Mouse (Mus musculus) testis, postnatal 10 days (tissue): ENCODE measurements at regions not wholly inside any gene's neighbourhood (a gene's known extent, or its start where the extent isn't known, plus 50 kb on each side); places are given as distances from the start of the nearest gene placed in this dataset.
"Not testable (repeated sequence)": the region's sequence is repeated elsewhere in the genome, so short reads cannot be mapped to it uniquely, and the experiment has no call there.

ENCODE experiments used
- DNase-seq: peaks from one replicate; pipeline ENCODE4 v3.0.0; 2021; ENCODE audit warnings: low spot score

DNA sequence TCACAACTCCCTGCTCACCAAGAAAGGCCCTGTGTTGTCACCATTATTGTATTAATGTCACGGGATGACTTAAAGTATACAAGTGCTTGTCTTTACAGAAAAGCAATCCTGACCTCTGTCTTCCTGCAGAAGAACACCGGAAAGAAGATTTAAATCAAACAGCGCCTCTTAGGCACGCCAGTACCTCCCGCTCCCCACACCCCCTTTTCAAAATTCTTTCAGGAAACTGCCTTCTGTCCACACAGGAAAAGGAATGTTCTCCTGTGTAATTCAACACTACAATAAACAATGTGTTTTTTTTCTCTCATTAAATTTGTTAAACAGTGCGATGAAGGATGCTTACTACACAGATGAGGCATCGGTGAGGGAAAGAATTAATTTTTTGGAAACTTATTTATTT is 112.6 kb upstream of the Stt3b start:
- DNase-seq = no peak

DNA sequence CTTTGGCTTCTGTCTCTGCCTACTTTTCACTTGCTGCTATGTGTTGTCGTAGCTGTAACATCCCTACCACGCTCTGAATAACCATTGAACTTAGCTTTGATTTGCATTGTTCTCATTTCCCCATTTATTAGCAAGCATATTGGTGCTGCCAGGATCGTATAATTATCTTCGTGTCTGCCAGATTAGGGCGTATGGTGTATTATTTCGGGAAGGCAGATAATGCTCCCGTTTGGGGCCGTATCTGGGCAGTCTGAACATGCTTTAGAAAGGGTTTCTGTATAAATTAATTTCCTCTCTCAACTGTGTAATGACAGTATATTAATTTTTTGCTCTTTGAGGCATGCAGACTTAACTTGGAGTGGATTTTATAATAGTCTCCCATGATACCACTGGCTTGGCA is 116.5 kb upstream of the Stt3b start:
- no peak for DNase-seq

DNA sequence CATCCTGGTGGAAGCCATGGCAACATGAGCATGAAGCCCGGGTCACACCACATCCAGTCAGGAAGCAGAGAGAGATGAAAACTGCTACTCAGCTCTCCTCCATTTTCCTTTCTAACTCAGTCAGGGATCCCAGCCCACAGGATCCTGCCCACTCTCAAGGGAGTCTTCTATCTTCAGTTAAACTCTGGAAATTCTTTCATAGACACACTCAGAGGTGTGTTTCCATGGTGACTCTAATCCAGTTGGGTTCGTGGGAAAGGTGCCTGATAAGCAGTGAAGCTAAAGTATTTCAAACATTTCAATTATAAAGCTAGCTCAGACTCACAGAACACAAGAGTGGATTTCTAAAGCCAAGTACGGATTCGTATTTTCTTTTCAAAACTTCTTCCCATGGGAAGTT is 120.0 kb upstream of the Stt3b start:
- DNase-seq = no peak

DNA sequence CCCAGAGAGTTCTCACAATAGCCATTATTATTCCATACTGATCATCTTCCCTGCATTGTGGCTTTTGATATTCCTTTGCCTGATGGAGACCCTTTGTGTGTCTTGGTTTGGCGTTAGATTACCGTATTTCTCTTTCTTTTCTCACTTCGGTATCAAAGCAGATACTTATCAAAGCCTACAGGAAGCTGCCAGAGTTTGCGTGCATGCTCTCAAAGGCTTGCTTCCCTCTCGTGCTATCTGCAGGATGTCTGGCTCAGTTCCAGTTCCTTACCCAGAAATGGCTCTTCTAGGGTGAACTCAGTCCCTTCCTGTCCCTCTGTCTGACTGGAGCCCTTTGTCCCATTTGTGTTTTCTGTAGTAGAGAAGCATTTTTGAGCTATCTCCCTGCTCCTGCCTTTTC is 124.5 kb upstream of the Stt3b start:
- no peak for DNase-seq

DNA sequence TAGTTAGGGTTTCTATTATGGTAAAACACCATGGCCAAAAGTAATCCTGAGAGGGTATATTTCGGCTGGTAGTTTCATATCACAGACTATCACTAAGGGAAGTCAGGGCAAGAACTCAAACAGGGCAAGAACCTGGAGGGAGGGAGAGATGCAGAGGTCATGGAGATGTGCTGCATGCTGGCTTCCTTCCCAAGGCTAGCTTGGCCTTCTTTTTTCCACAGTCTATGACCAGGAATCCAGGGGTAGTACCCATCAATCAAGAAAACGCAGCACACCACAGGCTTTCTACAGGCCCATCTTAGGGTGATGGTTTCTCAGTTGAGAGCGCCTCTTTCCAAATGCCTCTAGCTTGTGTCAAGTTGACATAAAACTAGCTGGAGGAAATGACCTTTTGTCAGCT is 126.1 kb upstream of the Stt3b start:
- DNase-seq = no peak

DNA sequence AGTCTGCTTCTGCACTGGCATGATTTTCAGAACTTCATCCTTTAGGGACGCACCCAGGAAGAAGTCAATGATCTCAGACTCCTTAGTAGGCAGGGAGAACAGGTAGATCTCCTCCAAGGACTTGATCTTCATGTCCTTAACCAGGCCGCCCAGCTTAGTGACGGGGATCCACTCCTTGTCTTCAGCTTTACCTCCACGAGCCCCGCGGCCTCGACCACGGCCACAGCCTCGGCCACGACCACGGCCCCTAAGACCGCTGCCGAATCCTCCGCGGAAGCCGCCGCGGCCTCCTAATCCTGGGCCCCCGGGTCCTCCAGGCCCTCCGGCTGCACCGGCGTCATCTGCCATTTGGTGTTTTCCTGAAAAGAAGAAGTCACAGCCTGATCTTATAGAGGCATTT is 128.0 kb upstream of the Stt3b start:
- DNase-seq = not testable (repeated sequence)

DNA sequence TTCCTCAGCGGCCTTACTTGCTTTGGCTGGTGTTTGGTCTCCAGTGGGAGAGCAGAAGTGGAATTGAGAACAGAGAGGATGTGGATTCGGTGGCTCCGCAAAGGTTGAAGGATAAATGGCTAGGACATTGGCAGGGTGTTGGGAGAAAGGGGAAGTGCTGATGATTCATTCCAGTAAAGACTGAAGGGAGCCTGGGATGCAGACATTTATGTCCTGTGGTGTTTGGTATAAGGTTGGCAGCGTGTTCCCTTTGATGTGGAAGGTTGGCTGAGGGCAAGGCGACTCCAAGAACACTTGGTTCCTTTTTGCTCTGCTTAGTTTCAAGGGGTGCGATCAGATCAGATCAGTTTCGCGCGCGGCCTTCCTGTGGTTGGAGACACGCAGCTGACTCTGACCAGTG is 136.5 kb upstream of the Stt3b start:
- DNase-seq = no peak

DNA sequence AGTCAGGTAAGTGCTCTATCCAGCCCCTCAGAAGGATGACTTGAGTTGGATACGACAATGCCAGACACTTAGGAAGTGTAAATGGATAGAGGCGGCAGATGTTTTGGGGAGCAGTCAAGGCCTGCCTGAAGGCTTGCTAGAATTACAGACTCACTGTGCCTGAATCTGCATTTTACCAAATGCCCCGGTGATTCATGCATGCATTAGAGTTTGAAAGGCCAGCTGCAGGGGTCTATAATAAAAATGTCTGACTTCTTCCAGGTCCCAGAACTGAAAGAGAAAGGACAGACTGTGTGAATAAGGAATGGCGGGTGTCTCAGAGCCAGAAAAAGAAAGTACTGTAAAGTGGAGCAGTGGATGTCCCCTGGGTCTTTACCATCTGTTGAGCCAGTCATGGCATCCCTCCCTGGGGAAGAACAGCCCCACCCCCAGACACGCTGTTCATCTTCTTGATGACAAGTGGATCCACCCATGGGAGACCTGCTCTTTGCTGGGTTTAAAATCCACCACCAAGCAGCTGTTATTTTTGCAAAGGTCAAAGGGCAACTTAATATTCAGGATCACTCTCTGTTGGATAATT is 140.6 kb upstream of the Stt3b start:
- no peak for DNase-seq

DNA sequence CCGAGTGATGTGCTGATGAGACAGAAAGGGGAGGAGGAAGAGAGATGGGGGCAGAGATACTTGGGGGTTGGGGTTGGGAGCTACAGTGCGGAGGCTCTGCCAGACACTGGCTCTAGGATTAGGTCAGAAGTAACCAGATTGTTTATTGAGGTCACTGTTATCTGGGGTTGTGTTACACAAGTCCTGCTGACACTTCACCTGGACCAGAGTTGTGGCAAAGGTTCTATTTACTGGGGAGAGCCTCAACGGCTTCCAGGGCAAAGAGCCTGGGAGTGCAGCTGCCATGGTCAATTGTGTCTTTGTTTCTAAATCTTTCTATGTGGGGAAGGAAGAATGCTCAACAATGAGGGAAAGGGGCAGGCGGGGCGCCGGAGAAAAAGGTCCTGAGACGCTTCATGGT is 144.6 kb upstream of the Stt3b start:
- DNase-seq = no peak

DNA sequence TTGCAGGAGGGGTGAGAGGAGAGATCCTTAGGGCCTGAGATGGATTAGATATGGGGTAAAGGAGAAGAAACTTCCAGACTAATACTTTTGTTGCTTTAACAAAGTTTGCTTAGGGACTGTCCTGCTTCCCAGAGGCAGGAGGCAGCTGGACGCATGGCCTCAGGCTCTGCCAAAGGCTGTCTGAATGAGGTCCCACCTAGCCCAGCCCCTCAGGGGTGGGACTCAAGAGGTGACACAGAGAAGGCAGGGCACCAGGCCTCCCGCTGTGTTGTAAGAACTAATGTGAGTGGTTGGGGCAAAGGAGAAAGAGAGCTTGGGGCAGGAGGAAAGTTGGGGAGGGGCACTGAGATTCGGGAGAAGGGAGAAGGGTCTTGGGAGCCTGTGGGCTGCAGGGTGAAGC is 145.9 kb upstream of the Stt3b start:
- DNase-seq = no peak

DNA sequence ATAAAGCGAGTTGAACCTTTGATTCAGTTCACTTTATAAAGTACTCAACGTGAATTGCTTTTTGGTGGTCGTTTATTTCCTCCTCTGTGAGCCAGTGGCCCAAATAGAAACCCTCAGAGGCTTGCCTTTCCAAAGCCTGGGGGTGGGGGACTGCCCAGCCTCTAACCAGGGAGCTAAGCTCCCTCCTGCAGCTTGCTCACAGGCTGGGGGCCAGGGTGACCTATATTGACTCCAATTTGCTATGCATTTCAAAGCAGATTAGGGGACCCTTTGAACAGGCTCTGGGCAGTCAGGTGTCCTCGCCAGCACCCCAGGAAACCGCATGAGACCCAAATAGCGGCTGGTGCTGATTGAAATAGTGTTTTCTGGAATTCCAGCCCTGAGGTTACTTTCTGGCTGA is 146.4 kb upstream of the Stt3b start:
- DNase-seq = no peak

DNA sequence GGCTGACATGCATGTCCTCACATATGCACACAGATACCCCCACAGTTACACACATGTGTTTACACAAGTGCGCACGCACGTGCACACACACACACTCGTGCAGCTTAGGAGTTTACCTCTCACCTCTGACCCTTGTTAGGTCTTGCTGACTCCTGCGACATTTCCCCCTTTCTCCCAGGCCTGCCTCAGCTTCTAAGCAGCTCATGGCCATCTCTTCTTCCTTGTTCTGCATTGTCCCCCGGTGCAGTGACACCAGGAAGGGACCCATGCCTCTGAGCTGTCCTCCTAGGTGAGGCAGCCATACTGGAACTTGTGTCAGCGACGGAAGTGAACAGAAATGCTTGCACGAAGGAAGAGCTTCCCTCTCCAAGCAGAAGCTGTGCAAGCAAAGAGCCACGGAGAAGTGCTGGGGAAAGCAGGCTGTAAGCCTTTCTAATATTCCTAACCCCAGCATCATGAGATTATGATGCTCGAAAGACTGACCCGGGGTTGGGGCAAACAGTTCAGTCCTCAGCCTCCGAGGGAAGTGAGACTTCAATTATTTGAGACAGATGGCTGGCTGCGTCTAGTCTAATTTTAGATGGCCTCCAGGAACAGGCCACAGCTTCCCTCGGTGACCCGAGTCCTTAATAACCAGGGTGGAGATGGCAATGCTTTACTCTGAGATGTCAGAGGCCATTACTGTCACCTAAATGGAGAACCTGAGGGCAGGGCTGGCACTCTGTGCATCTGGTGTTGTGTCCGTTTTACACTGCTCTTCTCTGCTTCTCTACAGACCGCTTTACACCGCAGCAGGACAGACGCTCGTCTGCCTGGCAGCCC is 147.9 kb upstream of the Stt3b start:
- DNase-seq = no peak

DNA sequence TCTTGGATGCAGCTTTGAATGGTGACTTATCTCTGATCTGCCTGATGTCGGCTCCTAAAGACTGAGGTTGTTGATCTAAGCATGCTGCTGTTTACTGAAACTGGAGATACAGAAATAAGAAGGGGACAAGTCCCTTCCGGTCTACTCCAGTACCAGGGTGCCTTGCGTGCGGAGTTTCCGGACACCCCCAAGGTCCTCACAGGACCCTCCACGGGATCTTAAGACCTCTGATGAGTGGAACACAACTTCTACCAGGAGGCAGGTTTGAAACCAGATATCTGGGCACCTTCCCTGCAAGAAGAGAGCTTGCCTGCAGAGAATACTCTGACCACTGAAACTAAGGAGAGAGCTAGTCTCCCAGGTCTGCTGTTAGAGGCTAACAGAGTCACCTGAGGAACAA is 148.9 kb upstream of the Stt3b start:
- not testable (repeated sequence) for DNase-seq

DNA sequence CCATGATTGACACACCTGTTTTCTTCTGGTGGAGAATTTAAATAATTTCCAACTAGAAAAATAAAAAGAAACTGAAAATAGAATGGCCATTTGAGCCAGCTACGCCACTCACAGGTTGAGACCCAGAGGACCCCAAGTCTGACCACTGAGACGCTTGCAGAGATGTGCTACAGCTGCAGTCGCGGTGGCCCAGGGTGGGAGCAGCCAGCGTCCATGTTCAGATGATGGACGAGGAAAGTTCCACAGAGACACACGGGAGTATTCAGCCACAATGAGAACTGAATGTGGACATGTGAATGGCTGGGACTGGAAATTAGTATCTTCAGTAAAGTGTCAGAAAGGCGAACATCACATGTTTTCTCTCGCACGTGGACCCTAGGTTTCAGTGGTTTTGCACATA is 155.1 kb upstream of the Stt3b start:
- no peak for DNase-seq

DNA sequence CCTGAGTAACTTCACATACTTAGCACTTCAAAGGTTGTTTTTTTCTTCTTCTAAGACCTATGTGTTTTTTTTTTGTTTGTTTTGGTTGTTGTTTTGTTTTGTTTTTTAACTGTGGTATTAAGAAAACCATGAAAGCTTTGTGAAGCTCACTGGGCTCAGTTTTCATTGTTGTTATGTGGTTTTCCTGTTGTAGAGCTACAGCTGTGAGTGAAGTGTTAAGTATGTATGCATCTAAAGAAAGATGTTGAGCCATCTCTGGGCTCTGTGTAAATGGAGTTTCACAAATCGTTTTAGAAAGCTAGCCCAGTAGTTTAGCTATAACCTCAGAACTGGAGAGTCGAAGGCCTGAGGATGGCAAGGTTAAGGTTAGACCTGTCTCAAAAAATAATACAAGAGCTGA is 158.4 kb upstream of the Stt3b start:
- DNase-seq = no peak

DNA sequence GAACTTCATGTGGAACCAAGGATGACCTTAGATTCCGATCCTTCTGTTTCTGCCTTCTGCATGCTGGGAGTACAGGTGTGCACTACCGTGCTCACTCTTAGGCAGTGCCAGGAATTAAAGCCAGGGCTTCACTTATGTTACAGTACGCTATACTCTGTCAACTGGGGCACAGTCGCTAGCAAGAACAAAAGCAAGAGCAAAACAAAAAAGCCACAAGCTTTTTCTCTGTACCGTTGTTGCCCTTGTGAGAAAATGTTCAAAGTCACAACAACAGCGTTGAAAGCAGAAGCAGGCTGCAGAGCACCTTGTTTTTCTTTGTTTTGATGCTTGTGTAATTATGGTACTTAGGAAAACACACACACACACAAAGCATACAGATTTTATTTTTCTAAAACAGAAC is 161.4 kb upstream of the Stt3b start:
- no peak for DNase-seq

DNA sequence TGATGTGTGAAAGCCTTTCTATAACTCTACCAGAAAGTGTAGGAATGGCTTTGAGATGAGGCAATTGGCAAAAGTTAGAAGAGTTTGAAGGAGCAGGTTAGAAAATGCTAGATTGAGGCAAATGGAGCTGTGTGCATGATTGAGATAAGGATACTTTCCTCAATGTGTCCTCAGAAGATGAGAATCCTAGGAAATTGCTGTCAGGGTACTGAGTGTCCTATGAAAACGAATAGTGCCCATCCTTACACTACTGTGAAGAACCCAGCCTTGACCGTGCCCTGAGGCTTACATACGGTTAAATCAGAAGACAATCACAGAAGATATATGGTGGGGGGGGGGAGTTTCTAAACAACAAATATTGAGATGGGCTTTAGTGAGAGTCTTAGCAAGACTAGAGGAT is 162.8 kb upstream of the Stt3b start:
- DNase-seq = no peak

DNA sequence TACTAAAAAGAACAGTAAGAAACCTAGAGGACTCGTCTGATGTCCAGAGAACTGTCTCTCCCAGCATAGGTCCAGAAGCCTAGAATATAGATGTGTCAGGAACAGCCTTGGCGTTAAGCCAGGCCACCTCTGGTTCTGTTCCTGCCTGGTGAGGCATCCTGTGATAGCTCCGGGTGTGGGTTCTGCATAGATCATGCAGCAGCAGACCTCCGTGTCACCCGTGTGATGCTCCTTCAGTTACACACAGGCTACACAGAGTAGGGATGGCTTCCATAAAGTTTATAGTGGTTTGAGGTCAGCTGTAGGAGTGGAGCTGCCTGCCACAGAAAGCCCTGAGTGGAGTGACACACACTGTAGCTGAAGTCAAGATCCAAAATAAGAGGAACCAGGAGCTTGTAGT is 163.6 kb upstream of the Stt3b start:
- DNase-seq = no peak

DNA sequence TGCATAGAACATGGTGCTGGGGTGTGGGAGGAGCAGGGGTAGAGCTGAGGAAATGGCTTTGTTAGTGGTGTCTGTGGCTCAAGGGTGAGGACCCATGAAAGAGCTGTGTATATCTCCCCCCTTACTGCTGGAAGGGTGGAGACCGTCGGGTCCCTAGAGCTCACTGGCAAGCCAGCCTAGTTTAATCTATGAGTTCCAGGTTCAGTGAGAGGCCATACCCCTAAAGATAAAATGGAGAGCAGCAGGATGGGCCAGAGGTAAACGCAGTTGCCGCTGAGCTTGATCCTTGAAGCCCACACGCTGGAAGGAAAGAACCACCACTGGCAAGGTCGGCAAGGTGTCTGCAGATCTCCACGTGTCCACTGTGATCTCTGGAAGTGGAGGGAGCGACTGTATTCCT is 164.1 kb upstream of the Stt3b start:
- DNase-seq = no peak

DNA sequence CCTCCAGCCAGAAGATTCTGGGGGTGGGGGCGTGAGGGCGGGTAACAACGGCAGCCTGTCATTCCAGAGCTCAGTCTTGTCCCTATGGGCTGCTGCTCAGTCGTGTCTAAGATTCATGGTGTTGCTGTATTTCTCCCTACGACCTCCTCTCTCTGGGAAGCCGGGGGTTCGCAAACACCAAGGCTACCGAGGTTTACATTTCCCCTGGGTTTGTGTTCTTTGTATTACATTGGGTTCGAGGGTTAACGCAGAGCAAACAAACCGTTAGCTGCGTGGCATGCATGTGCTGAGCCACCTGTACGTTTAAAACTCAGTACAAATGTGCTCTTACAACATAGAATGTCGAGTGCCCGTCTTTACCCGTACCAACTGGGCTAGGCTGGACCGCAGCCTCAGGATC is 166.0 kb upstream of the Stt3b start:
- DNase-seq = no peak

DNA sequence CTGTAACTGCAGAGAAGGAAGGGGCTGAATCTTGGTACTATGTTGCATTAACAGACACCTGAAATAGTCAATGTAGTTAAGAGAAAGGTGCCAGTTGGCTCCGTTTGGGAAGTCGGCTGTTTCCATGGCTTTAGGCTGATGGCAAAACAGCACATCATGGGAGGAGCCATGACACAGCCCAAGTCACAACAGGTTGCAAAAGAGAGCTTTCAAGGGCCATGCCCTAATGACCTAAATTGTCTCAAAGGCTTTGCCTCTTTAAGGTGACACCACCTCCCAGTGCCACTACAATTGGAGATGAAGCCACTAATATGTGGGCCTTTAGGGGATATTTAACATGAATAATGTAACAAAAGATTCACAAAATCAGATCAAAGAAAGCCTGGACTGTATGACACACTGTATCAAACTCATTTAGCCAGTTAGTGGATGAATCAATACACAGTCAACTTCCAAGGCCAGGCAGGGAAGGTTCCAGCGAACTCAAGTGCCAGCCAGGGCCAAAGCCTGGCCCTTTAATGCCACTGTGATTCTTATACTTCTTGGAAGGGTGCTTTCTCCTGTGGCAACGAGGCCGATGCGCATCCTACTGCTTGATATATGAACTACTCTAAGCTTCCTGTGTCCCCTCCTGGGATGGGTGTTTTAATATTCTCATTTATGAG is 167.5 kb upstream of the Stt3b start:
- DNase-seq = no peak

DNA sequence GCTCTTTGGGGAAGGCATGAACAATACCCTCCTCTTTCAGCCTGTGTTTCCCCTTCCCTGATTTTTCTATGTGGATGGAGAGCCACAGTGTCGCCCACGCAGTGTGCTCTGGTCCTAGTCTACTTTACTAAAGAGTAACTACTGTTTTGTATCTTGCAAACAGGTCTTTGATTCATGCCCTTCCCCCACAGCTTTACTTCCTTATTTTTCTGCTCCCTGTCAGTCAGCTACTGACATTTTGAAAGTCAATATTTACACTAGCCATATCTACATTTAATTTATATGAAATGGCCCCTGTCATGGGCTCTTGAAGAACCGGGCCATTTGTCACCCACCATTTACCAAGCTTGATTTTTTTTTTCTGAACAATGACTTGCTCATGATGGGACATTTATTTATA is 168.7 kb upstream of the Stt3b start:
- DNase-seq = no peak

DNA sequence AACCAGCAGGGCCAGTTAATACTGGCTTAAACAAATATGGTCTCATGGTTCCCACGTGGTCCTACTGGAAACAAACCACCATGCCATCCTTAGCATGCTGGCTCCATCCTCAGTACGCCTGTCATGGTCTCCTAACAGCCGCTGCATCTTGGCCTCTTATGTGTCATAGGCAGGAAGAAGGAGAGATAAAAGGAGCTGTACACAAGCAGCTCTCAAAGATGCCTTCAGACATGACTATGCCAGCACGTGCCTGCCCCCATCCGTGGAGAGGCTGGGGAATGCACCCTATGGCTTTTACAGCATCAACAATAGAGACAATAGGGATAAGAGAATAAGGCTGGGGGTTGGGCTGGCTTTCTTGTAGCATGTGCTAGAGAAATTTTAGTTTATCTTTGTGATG is 171.0 kb upstream of the Stt3b start:
- no peak for DNase-seq

DNA sequence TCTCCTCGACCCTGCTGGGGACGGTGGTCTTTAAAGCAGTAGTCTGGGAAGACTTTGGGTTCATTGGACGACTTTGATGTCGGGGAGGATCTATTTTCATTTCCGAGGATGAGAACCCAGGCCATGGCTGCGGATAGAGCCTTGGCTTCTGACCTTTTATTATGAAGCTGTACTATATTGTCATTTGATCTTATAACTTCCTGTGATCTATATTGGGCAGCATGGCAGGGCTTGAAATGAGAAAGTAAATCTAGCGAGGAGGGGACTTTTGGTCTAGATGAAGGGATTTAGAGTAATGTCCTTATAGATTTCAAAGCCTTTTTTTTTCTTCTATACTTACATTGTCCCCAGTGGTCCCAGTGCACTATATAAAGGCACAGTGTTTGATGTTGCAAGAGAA is 172.8 kb upstream of the Stt3b start:
- DNase-seq = no peak
